Mouse (Mus musculus): Measurements from ENCODE around the gene Smok2a. TPM values are rescaled to one million over a fixed set of nuclear protein-coding genes. Genes with fewer than 3 reads are reported as not detected.
"Not testable (repeated sequence)": the region's sequence is repeated elsewhere in the genome, so short reads cannot be mapped to it uniquely, and the experiment has no call there.

Gene Smok2a
- polyA plus RNA-seq, 1 experiment from 2014 or later = not detected

- not testable (repeated sequence) for H3K4me2 ChIP-seq (ENCODE audit: low read length); H3K27ac ChIP-seq (ENCODE audit: low read depth, low read length); H3K4me1 ChIP-seq (ENCODE audit: control insufficient read depth, insufficient read depth, low read depth, low read length); H3K4me3 ChIP-seq (ENCODE audit: low read length); H3K9ac ChIP-seq (ENCODE audit: low read depth, low read length); ATAC-seq; H3K27me3 ChIP-seq (replicated peaks; ENCODE audit: control insufficient read depth, insufficient read depth, low read length); H3K36me3 ChIP-seq (ENCODE audit: control insufficient read depth, insufficient read depth, low read length); H3K9me3 ChIP-seq (ENCODE audit: control insufficient read depth, low read length)
- 59% methylated on average over 1 of the region's 5 CpGs for WGBS
Observed at GRCm38 (mm10) chr17:13254786-13255185, 33.8 kb downstream of the Smok2a start.

Other genes with a start within 250 kb of the Smok2a start
- gene Wtap, start 227.0 kb upstream of the Smok2a start, polyA plus RNA-seq (2015; fragmentation: Nextera tagmentation; extraction: Ambion mirVana) = 98.3 and 116 TPM in 2 replicates
- gene Sod2, start 214.3 kb upstream of the Smok2a start, polyA plus RNA-seq (2015; fragmentation: Nextera tagmentation; extraction: Ambion mirVana) = 139 and 149 TPM in 2 replicates
- 0.16 TPM in 1 of 2 replicates, not detected in the other for gene Gpr31b, start 168.9 kb upstream of the Smok2a start, polyA plus RNA-seq (2015; fragmentation: Nextera tagmentation; extraction: Ambion mirVana)
- 0.09 and 0.26 TPM in 2 replicates for gene Tcp10b, start 160.1 kb upstream of the Smok2a start, polyA plus RNA-seq (2015; fragmentation: Nextera tagmentation; extraction: Ambion mirVana)
- not detected in 2 replicates for gene Unc93a, start 89.4 kb upstream of the Smok2a start, polyA plus RNA-seq (2015; fragmentation: Nextera tagmentation; extraction: Ambion mirVana)
- not detected in 2 replicates for gene Smok2b, start 9.1 kb downstream of the Smok2a start, polyA plus RNA-seq (2015; fragmentation: Nextera tagmentation; extraction: Ambion mirVana)
- gene Tcp10c, start 133.4 kb downstream of the Smok2a start, polyA plus RNA-seq (2015; fragmentation: Nextera tagmentation; extraction: Ambion mirVana) = not detected in 2 replicates